Mouse (Mus musculus) urinary bladder, postnatal 10 days (tissue): Measurements from ENCODE around the gene Il1a.
A peak's percentile ranks its signal among the peaks of the same experiment; 100 is the strongest.

Experiments
- DNase-seq: peaks from one replicate; pipeline ENCODE4 v3.0.0; 2022; ENCODE audit warnings: low spot score

Il1a gene

GRCm38 (mm10) chr2:129309836-129310235 lies at the start of gene Il1a:
Gene Il1a, minus strand, starts transcription at chr2:129309972.
- no peak for DNase-seq

GRCm38 (mm10) chr2:129338138-129338621 lies 28.4 kb upstream of the Il1a start:
- no peak for DNase-seq

- DNase-seq = no peak
Observed at GRCm38 (mm10) chr2:129333471-129333870, 23.7 kb upstream of the Il1a start.

GRCm38 (mm10) chr2:129330540-129330939 lies 20.8 kb upstream of the Il1a start:
- DNase-seq = no peak

- DNase-seq = no peak
Observed at GRCm38 (mm10) chr2:129330024-129330423, 20.3 kb upstream of the Il1a start.

- no peak for DNase-seq
Observed at GRCm38 (mm10) chr2:129328238-129328637, 18.5 kb upstream of the Il1a start.

- no peak for DNase-seq
Observed at GRCm38 (mm10) chr2:129324216-129324615, 14.4 kb upstream of the Il1a start.

- no peak for DNase-seq
Observed at GRCm38 (mm10) chr2:129322117-129322635, 12.4 kb upstream of the Il1a start.

- no peak for DNase-seq
Observed at GRCm38 (mm10) chr2:129320033-129320605, 10.3 kb upstream of the Il1a start.

GRCm38 (mm10) chr2:129315831-129316230 lies 6.1 kb upstream of the Il1a start:
- DNase-seq = no peak

GRCm38 (mm10) chr2:129314880-129315279 lies 5.1 kb upstream of the Il1a start:
- DNase-seq = no peak

GRCm38 (mm10) chr2:129313934-129314333 lies 4.2 kb upstream of the Il1a start:
- DNase-seq = no peak

- no peak for DNase-seq
Observed at GRCm38 (mm10) chr2:129306020-129306419, 3.8 kb downstream of the Il1a start.

GRCm38 (mm10) chr2:129297589-129297982 lies 12.2 kb downstream of the Il1a start:
- DNase-seq = no peak

- peak; percentile 80 for DNase-seq
Observed at GRCm38 (mm10) chr2:129296671-129297588, 12.8 kb downstream of the Il1a start, which contains the start of gene Ckap2l. Gene Ckap2l, minus strand, starts transcription at chr2:129297212.

GRCm38 (mm10) chr2:129296086-129296485 lies 13.7 kb downstream of the Il1a start:
- no peak for DNase-seq

GRCm38 (mm10) chr2:129295075-129295474 lies 14.7 kb downstream of the Il1a start:
- no peak for DNase-seq

- DNase-seq = no peak
Observed at GRCm38 (mm10) chr2:129273823-129274222, 35.9 kb downstream of the Il1a start.

- no peak for DNase-seq
Observed at GRCm38 (mm10) chr2:129270621-129271020, 39.2 kb downstream of the Il1a start.

GRCm38 (mm10) chr2:129269986-129270385 lies 39.8 kb downstream of the Il1a start:
- no peak for DNase-seq

GRCm38 (mm10) chr2:129269161-129269643 lies 40.6 kb downstream of the Il1a start:
- no peak for DNase-seq

GRCm38 (mm10) chr2:129267738-129268137 lies 42.0 kb downstream of the Il1a start:
- no peak for DNase-seq

- no peak for DNase-seq
Observed at GRCm38 (mm10) chr2:129265316-129265715, 44.5 kb downstream of the Il1a start.
